Mouse (Mus musculus): ENCODE measurements at regions not wholly inside any gene's neighbourhood (a gene's known extent, or its start where the extent isn't known, plus 50 kb on each side); places are given as distances from the start of the nearest gene placed in this dataset.

- 89% methylated on average over 8 of the region's 8 CpGs for WGBS
- no peaks in the 10 kb centered on the region for H3K9me3 ChIP-seq (replicated peaks; ENCODE audit: control insufficient read depth, low read length)
- no peaks in the 10 kb centered on the region for H3K36me3 ChIP-seq (ENCODE audit: control insufficient read depth, insufficient read depth, low read length)
- no peak overlapping the region for H3K9ac ChIP-seq (ENCODE audit: low read length)
- no peaks in the 10 kb centered on the region for H3K4me1 ChIP-seq (ENCODE audit: control insufficient read depth, insufficient read depth, low read length)
- no peak overlapping the region for H3K27ac ChIP-seq (ENCODE audit: low read depth, low read length)
- no peak overlapping the region for H3K4me3 ChIP-seq (ENCODE audit: low read depth, low read length)
- no peak for DNase-seq (ENCODE audit: low spot score)
- no peaks in the 10 kb centered on the region for H3K27me3 ChIP-seq (replicated peaks; ENCODE audit: control insufficient read depth, insufficient read depth, low read length)
- H3K4me2 ChIP-seq (ENCODE audit: low read length) = no peak overlapping the region
- ATAC-seq = no peak
Observed at GRCm38 (mm10) chr11:25104432-25104831, 1026.6 kb downstream of the Bcl11a start.

GRCm38 (mm10) chr11:25124458-25124857 is 1046.6 kb downstream of the Bcl11a start:
- Histone ChIP-seq H3K36me3 (ENCODE audit: control insufficient read depth, insufficient read depth, low read length) (no peaks in the 10 kb centered on the region), H3K27ac (ENCODE audit: low read depth, low read length) (no peak overlapping the region), H3K4me2 (ENCODE audit: low read length) (no peak overlapping the region), H3K27me3 (replicated peaks; ENCODE audit: control insufficient read depth, insufficient read depth, low read length) (no peaks in the 10 kb centered on the region), H3K4me1 (ENCODE audit: control insufficient read depth, insufficient read depth, low read length) (no peaks in the 10 kb centered on the region), H3K4me3 (ENCODE audit: low read depth, low read length) (no peak overlapping the region), H3K9ac (ENCODE audit: low read length) (no peak overlapping the region), H3K9me3 (replicated peaks; ENCODE audit: control insufficient read depth, low read length) (no peaks in the 10 kb centered on the region)
- DNase-seq (ENCODE audit: low spot score) (no peak), ATAC-seq (no peak)
- 60% methylated on average over 2 of the region's 2 CpGs for WGBS

- WGBS = 61% methylated on average over 2 of the region's 2 CpGs
- Histone ChIP-seq H3K4me2 (ENCODE audit: low read length) (no peak overlapping the region), H3K36me3 (ENCODE audit: control insufficient read depth, insufficient read depth, low read length) (no peaks in the 10 kb centered on the region), H3K27ac (ENCODE audit: low read depth, low read length) (no peak overlapping the region), H3K4me3 (ENCODE audit: low read depth, low read length) (no peak overlapping the region), H3K4me1 (ENCODE audit: control insufficient read depth, insufficient read depth, low read length) (no peaks in the 10 kb centered on the region), H3K9me3 (replicated peaks; ENCODE audit: control insufficient read depth, low read length) (no peaks in the 10 kb centered on the region), H3K27me3 (replicated peaks; ENCODE audit: control insufficient read depth, insufficient read depth, low read length) (no peaks in the 10 kb centered on the region), H3K9ac (ENCODE audit: low read length) (no peak overlapping the region)
- no peak for DNase-seq (ENCODE audit: low spot score)
- no peak for ATAC-seq
Observed at GRCm38 (mm10) chr11:25142226-25142625, 1064.4 kb downstream of the Bcl11a start.

DNA sequence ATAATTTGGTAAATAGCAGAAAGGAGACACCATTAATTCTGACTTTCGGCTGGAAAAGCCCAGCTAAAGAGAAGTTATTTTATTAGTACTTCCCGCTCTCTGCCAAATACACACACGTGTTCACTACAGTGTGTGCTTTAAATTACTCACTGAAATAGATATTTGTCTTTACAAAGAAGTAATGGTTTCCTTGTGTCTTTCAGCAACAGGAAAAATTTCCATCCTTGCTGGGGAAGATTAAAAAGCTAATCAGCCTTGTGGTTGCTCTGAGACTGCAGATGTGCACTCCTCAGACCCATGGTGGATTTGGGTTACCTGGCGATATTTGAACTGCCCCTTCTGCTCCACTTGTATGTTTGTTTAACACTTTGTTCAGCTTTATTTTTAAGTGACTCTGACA is 1065.0 kb downstream of the Bcl11a start:
- Histone ChIP-seq H3K27me3 (replicated peaks; ENCODE audit: control insufficient read depth, insufficient read depth, low read length) (no peaks in the 10 kb centered on the region), H3K27ac (ENCODE audit: low read depth, low read length) (no peak overlapping the region), H3K9ac (ENCODE audit: low read length) (no peak overlapping the region), H3K4me2 (ENCODE audit: low read length) (no peak overlapping the region), H3K4me1 (ENCODE audit: control insufficient read depth, insufficient read depth, low read length) (no peaks in the 10 kb centered on the region), H3K36me3 (ENCODE audit: control insufficient read depth, insufficient read depth, low read length) (no peaks in the 10 kb centered on the region), H3K4me3 (ENCODE audit: low read depth, low read length) (no peak overlapping the region), H3K9me3 (replicated peaks; ENCODE audit: control insufficient read depth, low read length) (no peaks in the 10 kb centered on the region)
- WGBS = 86% methylated on average over 4 of the region's 4 CpGs
- ATAC-seq (no peak), DNase-seq (ENCODE audit: low spot score) (no peak)

GRCm38 (mm10) chr11:25147287-25147686 is 1063.3 kb downstream of the 5730522E02Rik start:
- WGBS = 90% methylated on average over 3 of the region's 3 CpGs
- ATAC-seq = no peak
- DNase-seq (ENCODE audit: low spot score) = no peak
- Histone ChIP-seq H3K4me2 (ENCODE audit: low read length) (no peak overlapping the region), H3K27ac (ENCODE audit: low read depth, low read length) (no peak overlapping the region), H3K9ac (ENCODE audit: low read length) (no peak overlapping the region), H3K9me3 (replicated peaks; ENCODE audit: control insufficient read depth, low read length) (no peaks in the 10 kb centered on the region), H3K4me3 (ENCODE audit: low read depth, low read length) (no peak overlapping the region), H3K27me3 (replicated peaks; ENCODE audit: control insufficient read depth, insufficient read depth, low read length) (no peaks in the 10 kb centered on the region), H3K36me3 (ENCODE audit: control insufficient read depth, insufficient read depth, low read length) (no peaks in the 10 kb centered on the region), H3K4me1 (ENCODE audit: control insufficient read depth, insufficient read depth, low read length) (no peaks in the 10 kb centered on the region)

DNA sequence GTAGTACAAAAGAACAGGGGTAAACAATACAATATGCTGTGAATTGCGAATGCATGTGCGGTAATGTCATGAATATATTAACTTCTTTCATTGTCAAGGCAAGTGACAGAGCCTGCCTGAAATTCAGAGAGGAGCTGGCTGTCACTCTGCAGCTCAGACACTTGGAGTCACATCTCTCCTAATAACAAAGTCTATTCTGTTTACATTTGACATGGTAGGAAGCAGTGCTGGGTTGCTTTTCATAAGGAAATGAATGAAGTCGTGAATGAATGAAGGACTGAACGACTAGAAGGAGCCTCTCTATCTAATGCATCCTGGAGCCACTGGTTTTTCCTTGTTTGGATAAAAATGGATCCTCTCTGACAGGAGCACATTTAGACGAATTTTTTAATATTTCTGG is 1053.9 kb downstream of the 5730522E02Rik start:
- Histone ChIP-seq H3K36me3 (ENCODE audit: control insufficient read depth, insufficient read depth, low read length) (no peaks in the 10 kb centered on the region), H3K27ac (ENCODE audit: low read depth, low read length) (peak overlapping the region; percentile 22; the same call in 1 of the 2 replicates), H3K9me3 (replicated peaks; ENCODE audit: control insufficient read depth, low read length) (no peaks in the 10 kb centered on the region), H3K4me3 (ENCODE audit: low read depth, low read length) (peak overlapping the region; percentile 18; the same call in 1 of the 2 replicates), H3K4me1 (ENCODE audit: control insufficient read depth, insufficient read depth, low read length) (peaks cover 13% of the 10 kb centered on the region), H3K9ac (ENCODE audit: low read length) (no peak overlapping the region; the same call in 1 of the 2 replicates), H3K4me2 (ENCODE audit: low read length) (peak overlapping the region; percentile 45), H3K27me3 (replicated peaks; ENCODE audit: control insufficient read depth, insufficient read depth, low read length) (no peaks in the 10 kb centered on the region)
- 15% methylated on average over 5 of the region's 5 CpGs for WGBS
- ATAC-seq = peak; percentile 75
- peak; percentile 56 for DNase-seq (ENCODE audit: low spot score)

DNA sequence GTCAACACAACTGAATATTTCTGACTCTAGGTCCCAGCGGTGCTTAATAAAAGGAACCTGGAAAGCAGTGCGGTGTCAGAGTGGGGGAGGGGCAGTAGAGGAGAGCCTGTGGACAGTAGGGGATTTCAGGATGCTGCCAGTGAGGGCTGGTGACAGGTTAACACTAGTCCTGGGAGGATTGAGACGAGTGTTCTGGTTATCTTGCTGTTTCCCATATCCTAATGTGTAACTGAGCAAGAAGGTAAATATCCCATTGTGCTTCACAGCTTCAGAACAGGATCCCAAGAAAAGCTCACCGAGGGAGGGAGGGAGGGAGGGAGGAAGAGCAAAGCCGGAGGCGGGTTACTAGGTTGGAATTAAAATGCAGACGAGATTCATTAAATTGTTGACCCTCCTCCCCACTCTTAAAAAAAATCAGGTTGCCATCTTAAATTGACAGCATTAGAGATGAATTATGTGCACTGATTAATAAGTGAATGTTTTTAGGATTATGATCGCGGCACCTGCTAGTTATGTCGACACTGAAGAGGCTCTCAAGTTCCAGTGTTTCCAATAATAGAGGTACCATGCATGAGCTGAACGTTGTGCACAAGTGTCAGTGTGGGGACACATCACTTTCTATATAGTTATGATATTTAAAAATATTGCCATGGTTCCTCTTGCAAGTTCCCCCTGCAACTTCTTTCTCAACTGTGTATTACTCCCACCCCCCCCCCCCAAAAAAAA is 1053.3 kb downstream of the 5730522E02Rik start:
- Histone ChIP-seq H3K9ac (ENCODE audit: low read length) (peak overlapping the region; percentile 29; the same call in 1 of the 2 replicates), H3K36me3 (ENCODE audit: control insufficient read depth, insufficient read depth, low read length) (no peaks in the 10 kb centered on the region), H3K4me1 (ENCODE audit: control insufficient read depth, insufficient read depth, low read length) (peaks cover 13% of the 10 kb centered on the region), H3K27ac (ENCODE audit: low read depth, low read length) (peak overlapping the region; percentile 22; the same call in 1 of the 2 replicates), H3K4me3 (ENCODE audit: low read depth, low read length) (peak overlapping the region; percentile 18), H3K9me3 (replicated peaks; ENCODE audit: control insufficient read depth, low read length) (no peaks in the 10 kb centered on the region), H3K27me3 (replicated peaks; ENCODE audit: control insufficient read depth, insufficient read depth, low read length) (no peaks in the 10 kb centered on the region), H3K4me2 (ENCODE audit: low read length) (peak overlapping the region; percentile 45)
- peak; percentile 84 for ATAC-seq
- DNase-seq (ENCODE audit: low spot score) = peak; percentile 54
- 12% methylated on average over 11 of the region's 11 CpGs for WGBS

DNA sequence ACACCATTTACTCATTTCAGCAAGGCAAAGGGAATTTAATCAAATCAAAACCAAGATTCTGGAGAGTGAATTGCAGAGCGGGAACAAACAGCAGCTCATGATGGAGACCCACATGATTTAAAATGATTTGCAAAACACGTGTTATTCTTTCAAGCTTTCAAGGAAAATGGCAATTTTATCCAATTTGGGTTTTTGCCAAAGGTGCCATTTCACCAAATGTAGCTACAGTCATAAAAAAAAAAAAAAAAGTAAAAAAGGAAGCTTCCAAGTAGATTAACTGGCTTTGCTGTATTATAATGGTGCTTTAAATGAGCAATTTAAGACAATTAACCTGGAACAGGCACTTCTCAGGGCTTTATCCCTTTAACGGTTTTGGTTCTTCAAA is 1052.7 kb downstream of the 5730522E02Rik start:
- H3K9me3 ChIP-seq (replicated peaks; ENCODE audit: control insufficient read depth, low read length) = no peaks in the 10 kb centered on the region
- H3K36me3 ChIP-seq (ENCODE audit: control insufficient read depth, insufficient read depth, low read length) = no peaks in the 10 kb centered on the region
- no peak for ATAC-seq
- H3K27ac ChIP-seq (ENCODE audit: low read depth, low read length) = no peak overlapping the region
- WGBS = 26% methylated on average over 3 of the region's 3 CpGs
- no peak overlapping the region for H3K4me2 ChIP-seq (ENCODE audit: low read length)
- DNase-seq (ENCODE audit: low spot score) = peak; percentile 72
- no peak overlapping the region for H3K9ac ChIP-seq (ENCODE audit: low read length)
- H3K27me3 ChIP-seq (replicated peaks; ENCODE audit: control insufficient read depth, insufficient read depth, low read length) = no peaks in the 10 kb centered on the region
- H3K4me1 ChIP-seq (ENCODE audit: control insufficient read depth, insufficient read depth, low read length) = peaks cover 13% of the 10 kb centered on the region
- H3K4me3 ChIP-seq (ENCODE audit: low read depth, low read length) = no peak overlapping the region

GRCm38 (mm10) chr11:25158884-25159283 is 1051.7 kb downstream of the 5730522E02Rik start:
- no peak overlapping the region for H3K9ac ChIP-seq (ENCODE audit: low read length)
- no peak overlapping the region for H3K4me3 ChIP-seq (ENCODE audit: low read depth, low read length)
- H3K27ac ChIP-seq (ENCODE audit: low read depth, low read length) = no peak overlapping the region
- ATAC-seq (no peak), DNase-seq (ENCODE audit: low spot score) (no peak)
- no peaks in the 10 kb centered on the region for H3K36me3 ChIP-seq (ENCODE audit: control insufficient read depth, insufficient read depth, low read length)
- 93% methylated on average over 1 of the region's 1 CpGs for WGBS
- no peaks in the 10 kb centered on the region for H3K9me3 ChIP-seq (replicated peaks; ENCODE audit: control insufficient read depth, low read length)
- H3K4me1 ChIP-seq (ENCODE audit: control insufficient read depth, insufficient read depth, low read length) = peaks cover 13% of the 10 kb centered on the region
- H3K4me2 ChIP-seq (ENCODE audit: low read length) = no peak overlapping the region
- no peaks in the 10 kb centered on the region for H3K27me3 ChIP-seq (replicated peaks; ENCODE audit: control insufficient read depth, insufficient read depth, low read length)

All from forebrain, embryonic 14.5 days (tissue).